Mouse (Mus musculus) heart, adult 2 months (tissue): ENCODE data around the gene Rnf24. TPM values are rescaled to one million over a fixed set of nuclear protein-coding genes. Genes with fewer than 3 reads are reported as not detected.

Experiments
- DNase-seq, 2 experiments: peaks; one replicate each; pipeline ENCODE4 v3.0.0; 2021
- H3K27ac ChIP-seq: fragments of 200-600 bp; 2 replicates; pipeline ENCODE4 v1.8.1; 2022
- H3K27me3 ChIP-seq: fragments of 200-500 bp; 2 replicates; pipeline ENCODE4 v1.6.1; 2012; ENCODE audit warnings: mild to moderate bottlenecking, low read length, inconsistent platforms, mixed read lengths; ENCODE audit not compliant: control insufficient read depth, insufficient read depth
- H3K36me3 ChIP-seq: fragments of 200-500 bp; 2 replicates; pipeline ENCODE4 v1.6.1; 2012; ENCODE audit warnings: low read length, inconsistent platforms; ENCODE audit not compliant: control insufficient read depth, insufficient read depth
- H3K4me1 ChIP-seq: fragments of 200-500 bp; 2 replicates; pipeline ENCODE4 v1.6.1; 2011; ENCODE audit warnings: low read length; ENCODE audit not compliant: control insufficient read depth, insufficient read depth
- H3K4me3 ChIP-seq: fragments of 200-600 bp; 2 replicates; pipeline ENCODE4 v1.8.1; 2022
- H3K79me2 ChIP-seq: fragments of 200-500 bp; replicated peaks from 2 replicates; pipeline ENCODE4 v1.6.1; 2012; ENCODE audit warnings: mild to moderate bottlenecking, inconsistent platforms, low read length, moderate library complexity, mixed read lengths; ENCODE audit not compliant: control insufficient read depth, insufficient read depth
- H3K9ac ChIP-seq: fragments of 200-500 bp; 2 replicates; pipeline ENCODE4 v1.6.1; 2012; ENCODE audit warnings: low read depth, mild to moderate bottlenecking, control low read depth, inconsistent platforms, low read length, mixed read lengths
- CTCF ChIP-seq: fragments of 200-600 bp; IDR thresholded peaks from 2 replicates; pipeline ENCODE4 v1.8.1; 2022; ENCODE audit warnings: antibody characterized with exemption, mild to moderate bottlenecking, moderate library complexity
- EP300 ChIP-seq: fragments of 200-500 bp; IDR thresholded peaks from 2 replicates; pipeline ENCODE4 v1.6.1; 2011; ENCODE audit warnings: low read depth, low read length, control low read depth; ENCODE audit not compliant: insufficient read depth
- POLR2A ChIP-seq: fragments of 200-500 bp; IDR thresholded peaks from 2 replicates; pipeline ENCODE4 v1.6.1; 2011; ENCODE audit warnings: mild to moderate bottlenecking, low read depth, low read length, control low read depth; ENCODE audit not compliant: insufficient read depth
- WGBS: fragments of 180-500 bp; shearing (Covaris S2); methylation state at CpG from one replicate; pipeline ENCODE4 v1.1.7; 2018; 5-methylcytosine and 5-hydroxymethylcytosine counted together
- intact Hi-C: fragments of 180-260 bp; cut with DNase I; formaldehyde crosslinking; loops from one replicate; pipeline ENCODE4 v1.15.1; 2025
- polyA plus RNA-seq: library from polyadenylated mRNA; depleted of rRNA; stranded (reverse); fragments of >200 nt; gene quantifications from 2 replicates; pipeline ENCODE4 v1.2.3, GENCODE M21; 2012
- total RNA-seq, 2 experiments: library from RNA; stranded (reverse); gene quantifications; 2 replicates each; pipeline ENCODE4 v1.2.3; 2021

The Rnf24 gene
- total and polyA plus RNA-seq, 3 experiments = 2.7 to 3.9 (median 2.9) TPM

- Histone ChIP-seq H3K79me2 (no peaks in the 10 kb centered on the region; the same call in 1 of the 2 replicates), H3K4me3 (peak overlapping the region; percentile 98), H3K9ac (peak overlapping the region; percentile 95), H3K27ac (peak overlapping the region; percentile 93), H3K4me1 (peaks cover 3% of the 10 kb centered on the region; the same call in 1 of the 2 replicates), H3K27me3 (no peaks in the 10 kb centered on the region), H3K36me3 (no peaks in the 10 kb centered on the region)
- WGBS = under 1% methylated on average over 49 of the region's 51 CpGs
- intact Hi-C loops = loop anchor here (5.0 to 10.0 kb wide), 2 partner anchors 160 to 167 kb away; partner anchors contain the start of genes Cdc25b, Cenpb and Spef1
- no peak for DNase-seq
- no peak for TF ChIP-seq CTCF
- no peak for TF ChIP-seq EP300
- no peak for TF ChIP-seq POLR2A
Observed at GRCm38 (mm10) chr2:131351968-131352746, 535 bp downstream of the Rnf24 start.

GRCm38 (mm10) chr2:131351471-131351870 is 1.2 kb downstream of the Rnf24 start:
- no peak for TF ChIP-seq CTCF
- TF ChIP-seq EP300 = no peak
- no peak for TF ChIP-seq POLR2A
- WGBS = 46% methylated on average over 10 of the region's 10 CpGs
- Histone ChIP-seq H3K4me3 (peak overlapping the region; percentile 98), H3K79me2 (no peaks in the 10 kb centered on the region; the same call in 1 of the 2 replicates), H3K9ac (no peak overlapping the region), H3K36me3 (no peaks in the 10 kb centered on the region), H3K4me1 (peaks cover 3% of the 10 kb centered on the region; the same call in 1 of the 2 replicates), H3K27me3 (no peaks in the 10 kb centered on the region), H3K27ac (no peak overlapping the region)
- intact Hi-C loops = loop anchor here (5.0 to 10.0 kb wide), 2 partner anchors 161 to 167 kb away; partner anchors contain the start of genes Cdc25b, Cenpb and Spef1
- DNase-seq = no peak

GRCm38 (mm10) chr2:131350301-131350700 is 2.4 kb downstream of the Rnf24 start:
- WGBS = 85% methylated on average over 6 of the region's 6 CpGs
- H3K4me1 ChIP-seq = no peaks in the 10 kb centered on the region; the same call in 1 of the 2 replicates

DNA sequence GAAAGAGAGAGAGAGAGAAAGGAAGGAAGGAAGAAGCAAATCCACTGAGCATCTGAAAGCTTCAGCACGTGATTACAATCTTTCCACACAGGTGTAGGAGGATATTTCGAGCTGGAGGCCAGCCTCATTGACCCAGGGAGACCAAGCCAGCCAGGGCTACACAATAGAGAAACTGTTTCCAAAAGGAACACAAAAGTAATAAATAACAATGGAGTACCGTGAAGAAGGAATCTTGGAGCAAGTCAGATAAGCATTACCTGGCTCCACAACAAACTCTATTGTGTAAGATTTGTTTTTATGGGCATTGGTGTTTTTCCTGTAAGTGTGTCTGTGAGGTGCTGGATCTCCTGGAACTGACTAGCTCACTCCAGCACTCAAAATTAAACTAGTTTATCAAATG is 7.1 kb downstream of the Rnf24 start:
- no peak overlapping the region for H3K4me3 ChIP-seq
- TF ChIP-seq EP300 = no peak
- no peak for TF ChIP-seq CTCF
- TF ChIP-seq POLR2A = no peak
- no peaks in the 10 kb centered on the region for H3K27me3 ChIP-seq
- intact Hi-C loops = loop anchor here (5.0 kb wide), 1 partner anchor 43 kb away; no protein-coding TSS in a partner anchor
- H3K79me2 ChIP-seq = no peaks in the 10 kb centered on the region; the same call in 1 of the 2 replicates
- H3K27ac ChIP-seq = no peak overlapping the region
- DNase-seq = no peak
- H3K9ac ChIP-seq = no peak overlapping the region
- WGBS = 43% methylated on average over 3 of the region's 3 CpGs
- H3K36me3 ChIP-seq = no peaks in the 10 kb centered on the region
- H3K4me1 ChIP-seq = peaks cover 2% of the 10 kb centered on the region

More at GRCm38 (mm10) chr2:131350301-131350700, 2.4 kb downstream of the Rnf24 start:
- Histone ChIP-seq H3K9ac (no peak overlapping the region), H3K79me2 (no peaks in the 10 kb centered on the region; the same call in 1 of the 2 replicates), H3K27ac (no peak overlapping the region), H3K27me3 (no peaks in the 10 kb centered on the region), H3K4me3 (no peak overlapping the region), H3K36me3 (no peaks in the 10 kb centered on the region)
- TF ChIP-seq EP300 (no peak), POLR2A (no peak), CTCF (no peak)
- intact Hi-C loops = loop anchor here (5.0 to 10.0 kb wide), 2 partner anchors 162 to 166 kb away; partner anchors contain the start of genes Cdc25b, Cenpb and Spef1
- DNase-seq = no peak

- H3K9ac ChIP-seq = no peak overlapping the region
Observed at GRCm38 (mm10) chr2:131344449-131344848, 8.2 kb downstream of the Rnf24 start.

More at GRCm38 (mm10) chr2:131344449-131344848, 8.2 kb downstream of the Rnf24 start:
- H3K36me3 ChIP-seq = no peaks in the 10 kb centered on the region
- intact Hi-C loops = no loop called here
- 62% methylated on average over 3 of the region's 3 CpGs for WGBS
- H3K27me3 ChIP-seq = no peaks in the 10 kb centered on the region
- peaks cover 2% of the 10 kb centered on the region for H3K4me1 ChIP-seq
- TF ChIP-seq EP300 = no peak
- no peak for TF ChIP-seq CTCF
- TF ChIP-seq POLR2A = no peak
- H3K79me2 ChIP-seq = no peaks in the 10 kb centered on the region; the same call in none of the 2 replicates
- peak; percentile 32 to 62 for DNase-seq
- H3K27ac ChIP-seq = no peak overlapping the region
- H3K4me3 ChIP-seq = no peak overlapping the region
